Mouse (Mus musculus): ENCODE measurements at regions not wholly inside any gene's neighbourhood (a gene's known extent, or its start where the extent isn't known, plus 50 kb on each side); places are given as distances from the start of the nearest gene placed in this dataset.

DNA sequence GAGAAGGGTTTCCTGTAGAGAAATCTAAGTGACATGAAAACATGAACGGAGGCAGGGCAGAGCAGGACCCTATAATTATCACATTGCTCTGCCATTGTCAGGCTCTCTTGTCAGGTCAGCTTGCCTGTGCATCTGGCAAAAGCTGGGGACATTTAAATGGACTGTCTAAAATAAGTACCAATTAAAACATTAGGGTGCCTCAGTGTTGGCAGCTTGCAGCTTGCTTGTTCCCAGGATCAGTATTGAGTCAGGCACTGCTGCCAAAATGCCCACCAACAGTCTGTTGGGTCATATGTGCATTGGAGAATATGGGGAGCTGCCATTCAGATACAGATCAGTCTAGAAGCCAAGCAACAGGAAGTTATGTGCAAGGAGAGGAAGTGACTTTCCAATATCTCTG is 349.5 kb upstream of the B3gat1 start:
- DNase-seq = no peak

DNA sequence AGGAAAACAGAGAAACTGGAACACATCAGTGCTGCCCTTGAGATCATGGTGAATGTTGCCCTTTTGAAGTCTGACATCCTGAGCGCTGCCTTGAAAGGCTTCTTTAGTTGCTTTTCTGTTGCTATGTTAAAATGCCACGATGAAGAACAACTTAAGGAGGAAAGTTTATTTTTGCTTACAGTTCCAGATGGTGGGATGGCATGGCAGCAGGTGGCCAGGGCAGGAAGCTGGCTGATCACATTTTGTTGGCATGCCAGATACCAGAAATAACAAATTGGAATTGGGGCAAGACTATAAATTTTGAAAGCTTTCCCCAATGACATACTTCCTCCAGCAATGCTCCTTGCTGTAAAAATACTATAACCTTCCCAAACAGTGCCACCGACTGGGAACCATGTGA is 334.9 kb upstream of the B3gat1 start:
- no peak for DNase-seq

DNA sequence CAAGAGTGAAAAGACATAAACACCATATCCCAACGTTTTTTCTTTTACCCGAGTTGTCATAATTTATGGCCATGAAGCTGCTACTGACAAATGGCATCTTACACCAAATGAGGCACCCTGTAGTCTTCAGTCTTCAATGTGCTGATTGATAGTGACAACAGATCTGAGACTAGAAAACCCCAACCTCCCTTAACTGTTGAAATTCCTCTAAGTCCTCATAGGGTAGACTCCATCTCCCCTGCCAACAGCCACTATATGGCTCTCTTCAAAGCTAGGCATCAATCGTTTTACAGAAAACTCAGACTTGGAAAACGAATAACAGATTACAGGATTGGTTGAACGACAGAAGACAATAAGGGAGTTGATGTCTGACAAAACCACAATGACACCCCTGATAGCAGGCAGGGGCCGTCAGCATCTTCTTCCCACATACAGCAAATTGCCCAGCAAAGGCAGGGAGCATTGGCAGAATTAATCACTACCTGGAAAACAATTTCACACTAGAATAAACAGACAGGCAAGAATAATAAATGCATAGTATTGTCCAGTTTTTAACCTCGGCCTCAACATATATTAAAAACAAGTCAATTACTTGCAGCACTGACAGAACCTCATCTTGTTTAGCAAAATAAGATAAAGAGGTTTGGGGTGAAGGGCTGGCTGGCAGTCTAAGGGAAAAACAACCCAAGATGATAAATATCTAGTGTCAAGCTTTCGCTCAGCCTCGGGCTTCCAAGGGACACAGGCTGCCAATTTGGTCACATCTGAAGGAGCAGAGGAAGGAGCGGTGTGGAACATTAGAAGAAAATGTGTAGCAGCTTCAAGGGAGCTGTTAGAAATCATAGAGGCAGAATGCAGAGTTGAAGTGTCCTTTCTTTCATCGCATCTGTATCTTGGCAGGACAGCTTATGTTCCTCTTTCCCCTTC is 310.4 kb upstream of the B3gat1 start:
- DNase-seq = no peak

DNA sequence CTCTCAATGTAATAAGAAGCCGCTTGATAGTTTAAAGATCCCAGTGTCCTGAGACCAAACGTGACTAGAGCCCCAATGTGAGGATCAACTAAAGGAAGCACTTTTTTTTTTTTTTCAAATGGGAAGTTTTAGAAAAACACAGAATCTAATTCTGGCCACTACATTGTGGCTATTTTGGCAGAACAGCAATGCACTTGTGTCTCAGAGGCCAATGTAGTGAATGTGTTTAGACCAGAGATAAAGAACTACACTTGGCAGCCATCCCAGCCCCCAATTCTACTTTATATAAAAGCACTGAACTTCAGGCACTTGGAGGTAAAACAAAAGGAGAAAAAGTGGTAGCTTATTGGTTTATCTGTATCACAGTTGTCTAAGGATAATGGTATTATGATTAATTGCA is 298.0 kb upstream of the B3gat1 start:
- no peak for DNase-seq

DNA sequence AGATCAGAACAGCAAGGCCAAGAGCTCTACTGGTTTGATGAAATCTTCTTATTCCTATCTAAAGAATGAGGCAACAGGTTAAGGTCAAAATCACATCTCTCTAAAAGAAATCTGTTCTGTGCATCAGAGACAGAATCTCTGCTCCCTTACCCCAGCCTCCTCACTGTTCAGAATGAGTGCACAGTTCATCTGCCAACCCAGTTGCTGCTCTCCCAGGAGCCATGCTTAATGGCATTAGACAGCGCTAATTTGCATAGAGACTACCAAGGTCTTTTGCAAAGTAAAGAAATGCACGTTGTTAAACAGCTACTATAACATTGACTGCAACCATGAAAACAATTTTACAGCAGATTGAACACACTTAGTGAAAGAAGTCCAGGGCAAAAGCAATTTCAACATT is 296.3 kb upstream of the B3gat1 start:
- DNase-seq = no peak

DNA sequence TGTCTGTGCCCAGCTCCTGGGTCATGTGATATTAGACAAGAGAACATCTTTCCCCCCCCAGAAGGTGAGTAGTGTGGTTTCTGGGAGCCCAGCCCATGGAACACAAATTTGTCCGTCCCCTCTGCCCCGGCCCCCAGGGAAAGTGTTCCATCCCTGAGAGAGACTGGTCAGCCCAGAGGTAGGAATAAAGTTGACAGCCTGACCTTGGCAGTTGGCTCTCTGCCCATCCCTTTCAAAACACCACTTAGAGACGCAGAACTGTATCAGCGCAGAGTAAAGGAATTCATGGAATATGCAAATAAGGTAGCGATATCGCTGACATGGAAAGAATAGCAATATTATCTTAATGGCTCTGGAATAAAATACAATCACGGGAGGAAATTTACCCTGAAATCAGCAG is 279.6 kb upstream of the B3gat1 start:
- no peak for DNase-seq

DNA sequence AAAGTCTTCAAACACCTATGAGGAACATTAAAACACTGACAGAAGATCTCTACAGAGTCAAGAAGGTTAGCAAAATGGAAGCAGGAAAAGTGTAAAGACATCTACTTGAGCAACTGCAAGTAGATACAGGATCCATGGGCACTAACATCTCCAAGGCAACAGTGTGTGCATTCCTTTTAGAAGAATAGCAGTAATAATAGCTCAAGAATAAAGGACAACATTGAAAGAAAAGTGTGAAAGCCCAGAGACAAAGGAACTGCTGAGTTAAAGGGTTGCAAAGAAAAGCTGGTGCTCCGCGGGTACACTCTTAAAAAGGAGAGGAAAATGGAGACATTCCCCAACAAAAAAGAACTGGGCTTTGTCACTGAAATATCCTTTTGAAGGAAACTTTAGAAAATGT is 272.4 kb upstream of the B3gat1 start:
- DNase-seq = no peak

DNA sequence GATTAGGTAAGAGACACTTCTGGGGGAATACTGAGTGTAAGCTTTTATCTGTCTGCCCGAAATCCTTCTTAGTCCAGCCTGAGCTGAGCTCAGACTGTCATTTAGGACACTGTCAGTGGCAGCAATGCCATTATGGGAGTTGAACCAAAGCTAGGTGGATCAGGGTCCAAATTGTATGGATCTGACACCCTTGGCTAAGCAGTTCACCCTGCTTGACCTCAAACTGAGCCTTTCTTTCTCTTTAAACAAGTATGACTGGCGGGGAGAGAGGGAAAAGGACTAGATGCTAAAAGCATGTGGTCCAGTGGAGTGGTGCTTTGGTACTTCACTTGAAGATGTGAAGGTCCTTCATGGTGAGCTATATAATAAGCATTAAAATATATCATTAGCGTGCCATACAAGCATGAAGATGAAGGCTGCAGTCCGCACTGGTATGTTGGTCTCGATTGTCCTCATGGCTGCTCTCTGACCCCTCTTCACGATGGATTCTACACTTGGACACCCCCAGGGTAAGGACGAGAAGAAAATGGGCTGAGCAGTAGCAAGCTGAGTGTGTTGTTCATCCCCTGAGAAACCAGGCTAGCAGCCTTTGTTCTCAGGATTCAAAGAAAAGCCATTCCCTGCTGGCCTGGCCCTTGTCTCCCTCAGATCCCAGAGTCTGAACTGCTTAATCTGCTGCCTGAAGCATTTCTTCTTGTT is 262.7 kb upstream of the B3gat1 start:
- no peak for DNase-seq

DNA sequence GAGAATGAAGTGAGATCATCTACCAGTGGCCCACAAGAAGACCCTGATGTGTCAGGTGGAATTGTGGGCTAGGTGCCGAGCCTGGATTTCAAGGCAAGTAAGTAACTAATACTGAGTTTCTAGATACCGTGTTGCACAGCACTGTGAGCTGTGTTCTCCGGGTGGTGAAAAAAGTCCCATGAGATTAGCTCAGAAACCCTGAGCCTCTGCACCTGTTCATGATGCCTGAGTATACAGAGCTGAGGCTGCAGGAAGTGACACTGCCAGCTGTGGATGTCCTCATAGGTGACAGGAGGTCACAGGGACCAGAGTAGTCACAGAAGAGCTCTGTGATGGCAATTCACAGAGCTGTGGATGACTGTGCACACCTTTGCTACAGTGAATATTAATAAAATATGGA is 257.2 kb upstream of the B3gat1 start:
- DNase-seq = no peak

DNA sequence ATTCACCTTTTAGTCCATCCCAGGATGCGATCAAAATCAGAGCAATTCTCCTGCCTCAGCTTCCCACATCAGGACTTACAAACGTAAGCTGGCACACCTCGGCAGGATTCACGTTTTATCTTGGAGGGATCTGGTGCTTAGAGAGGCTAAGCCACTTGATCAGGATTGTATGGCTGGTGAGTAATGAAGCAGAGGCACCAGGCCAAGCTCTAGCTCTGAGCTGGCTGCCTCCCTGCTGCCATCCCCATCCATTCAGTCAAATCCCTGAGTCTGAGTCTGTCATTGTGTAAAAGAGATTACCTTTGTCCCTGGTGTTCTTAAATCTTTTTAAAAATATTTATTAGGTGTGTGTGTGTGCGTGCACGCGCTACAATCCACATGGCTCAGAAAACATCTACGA is 252.6 kb upstream of the B3gat1 start:
- DNase-seq = no peak

DNA sequence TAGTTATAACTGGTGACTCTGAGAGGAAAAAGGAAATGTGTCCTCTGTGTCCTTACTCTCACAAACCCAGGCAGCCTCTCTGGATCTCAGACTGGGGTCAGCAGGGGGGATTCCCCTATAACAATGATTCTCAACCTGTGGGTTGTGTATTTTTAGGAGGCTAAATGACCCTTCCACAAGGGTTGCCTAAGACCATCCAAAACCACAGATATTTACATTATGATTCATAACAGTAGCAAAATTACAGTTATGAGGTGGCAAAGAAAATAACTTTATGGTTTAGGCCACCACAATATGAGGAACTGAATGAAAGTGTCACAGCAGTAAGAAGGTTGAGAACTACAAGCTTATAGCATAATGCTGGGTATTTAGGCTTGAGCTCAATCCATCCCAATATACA is 251.6 kb upstream of the B3gat1 start:
- no peak for DNase-seq

DNA sequence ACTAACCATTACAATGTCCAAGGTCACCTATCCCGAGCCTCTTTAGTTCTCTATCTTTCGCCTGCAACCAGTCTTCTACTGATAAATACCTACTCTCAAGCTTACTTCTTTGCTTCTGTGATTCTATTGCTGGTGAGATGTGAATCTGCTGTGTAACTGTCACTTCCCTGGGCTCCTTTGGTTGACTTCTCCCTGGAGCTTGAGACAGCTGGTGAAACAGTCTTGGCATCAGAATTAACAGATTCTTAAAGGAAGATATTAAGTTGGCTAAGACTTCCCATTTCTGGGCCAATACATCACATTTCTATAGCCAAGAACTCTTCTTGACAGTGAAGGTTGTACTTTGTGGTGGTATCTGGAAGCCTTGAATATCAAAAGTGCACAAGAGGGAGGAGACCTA is 239.8 kb upstream of the B3gat1 start:
- no peak for DNase-seq

DNA sequence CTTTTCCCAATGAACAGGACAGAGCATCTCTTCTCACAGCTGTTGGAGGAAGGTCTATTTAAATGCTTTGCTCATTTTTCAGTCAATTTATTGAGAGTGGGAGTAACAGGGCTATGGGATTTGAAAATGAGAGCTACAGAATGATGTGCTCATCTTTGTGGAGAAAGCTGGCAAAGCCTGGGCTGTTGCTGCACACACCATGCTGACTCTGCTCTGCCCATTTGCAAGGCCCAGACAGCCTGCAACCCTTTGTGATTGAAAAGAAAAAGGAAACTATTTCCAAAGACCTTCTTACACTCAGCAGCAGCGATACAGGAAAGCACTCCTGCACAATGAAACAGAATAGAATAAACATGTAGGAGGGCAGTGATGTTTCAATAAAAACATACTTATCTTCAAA is 231.5 kb upstream of the B3gat1 start:
- DNase-seq = no peak

DNA sequence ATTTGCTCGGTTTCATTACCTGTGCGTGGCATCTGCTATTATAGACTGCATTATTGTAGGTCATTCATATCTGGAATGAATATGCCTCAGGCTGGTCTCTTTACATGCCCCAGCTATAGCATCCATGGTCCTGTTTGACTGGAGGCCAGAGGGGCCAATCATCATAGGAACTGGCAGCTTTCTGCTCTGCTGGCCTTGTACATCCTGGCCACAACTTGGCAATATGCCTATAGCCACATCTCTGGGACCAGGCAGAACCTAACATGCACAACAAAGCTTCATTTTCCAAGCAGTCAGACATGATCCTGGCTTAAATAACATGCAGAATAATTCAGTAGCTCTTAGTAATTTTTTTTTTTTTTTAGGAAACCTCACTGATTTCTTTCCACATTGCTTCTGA is 227.6 kb upstream of the B3gat1 start:
- no peak for DNase-seq

DNA sequence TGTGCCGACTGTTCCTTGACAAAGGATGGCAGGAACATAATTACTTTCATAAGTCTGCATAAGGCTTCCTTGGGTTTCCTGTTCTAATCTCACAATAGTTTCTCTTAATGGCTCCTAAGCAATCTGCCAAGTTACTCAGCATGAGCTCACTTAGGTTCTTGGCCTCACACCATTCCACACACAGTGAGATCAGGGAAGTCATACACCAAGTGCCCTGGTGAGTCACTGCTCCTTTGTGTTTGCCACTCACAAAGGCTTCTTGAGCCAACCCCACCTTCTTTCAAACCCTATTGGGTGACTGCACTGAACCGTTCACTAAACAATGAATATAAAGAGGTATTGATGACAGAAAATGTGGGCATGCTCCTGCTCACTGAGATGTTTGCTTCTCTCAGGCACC is 214.9 kb upstream of the B3gat1 start:
- DNase-seq = no peak

DNA sequence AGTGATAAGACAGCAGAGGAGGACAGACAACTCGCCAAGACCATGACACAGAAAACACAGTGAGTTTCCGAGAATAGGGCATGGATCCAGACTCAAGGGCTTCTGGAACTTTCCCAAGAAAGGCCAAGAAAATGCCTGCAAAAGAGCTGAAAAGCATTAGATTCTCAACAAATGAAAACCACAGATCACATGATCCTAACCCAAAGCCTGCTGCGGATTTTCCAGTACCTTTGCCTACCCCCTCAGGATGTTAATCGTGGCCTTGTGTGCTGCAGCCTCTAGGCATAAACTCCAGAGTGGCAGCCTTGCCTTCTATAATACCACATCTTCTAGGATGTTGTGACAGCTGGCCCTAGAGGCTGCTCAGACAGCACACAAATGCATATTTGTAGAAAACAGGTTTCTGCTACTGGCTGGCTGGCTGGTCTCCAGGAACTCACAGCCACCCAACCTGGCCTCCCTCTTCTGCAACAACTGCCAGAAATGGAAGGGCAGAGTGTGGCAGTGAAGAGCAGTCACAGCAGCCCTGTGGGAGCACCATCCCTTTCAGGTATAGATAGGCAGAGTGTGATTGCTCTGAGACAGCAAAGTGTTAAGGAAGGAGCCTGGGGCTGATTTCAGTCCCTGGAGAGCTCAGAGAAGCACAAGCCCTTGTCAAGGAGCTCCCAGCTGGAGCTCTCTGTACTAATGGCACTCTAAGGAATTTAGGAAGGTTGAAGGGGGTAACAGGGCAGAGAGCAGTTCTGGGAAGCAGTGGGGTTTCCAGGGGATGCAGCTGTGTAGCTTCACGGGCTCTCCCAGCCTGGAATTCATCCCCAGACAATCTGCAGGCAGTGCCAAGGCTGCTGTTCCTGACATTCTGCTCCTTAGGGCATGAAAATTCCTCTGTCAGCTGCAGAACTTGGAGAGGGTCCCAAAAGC is 213.7 kb upstream of the B3gat1 start:
- DNase-seq = peak; percentile 13 to 25

DNA sequence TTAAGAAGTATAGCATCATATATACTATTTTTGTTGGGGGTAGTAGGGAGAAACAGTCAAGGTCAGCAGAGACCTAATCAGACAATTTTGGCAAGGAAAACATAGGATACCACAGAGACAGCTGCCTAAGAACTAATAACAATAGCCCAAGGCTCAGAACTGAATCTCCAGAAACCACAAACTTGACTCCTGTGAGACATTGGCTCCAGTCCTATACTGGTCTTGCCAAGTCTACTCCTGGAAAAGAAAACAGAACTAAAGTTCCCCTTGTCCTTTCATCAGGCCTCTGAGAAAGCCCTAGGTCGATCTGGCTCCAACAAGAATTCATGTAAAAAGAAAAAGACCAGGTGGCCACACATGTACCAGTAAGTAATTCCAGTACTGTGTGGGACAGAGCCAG is 209.4 kb upstream of the B3gat1 start:
- no peak for DNase-seq

DNA sequence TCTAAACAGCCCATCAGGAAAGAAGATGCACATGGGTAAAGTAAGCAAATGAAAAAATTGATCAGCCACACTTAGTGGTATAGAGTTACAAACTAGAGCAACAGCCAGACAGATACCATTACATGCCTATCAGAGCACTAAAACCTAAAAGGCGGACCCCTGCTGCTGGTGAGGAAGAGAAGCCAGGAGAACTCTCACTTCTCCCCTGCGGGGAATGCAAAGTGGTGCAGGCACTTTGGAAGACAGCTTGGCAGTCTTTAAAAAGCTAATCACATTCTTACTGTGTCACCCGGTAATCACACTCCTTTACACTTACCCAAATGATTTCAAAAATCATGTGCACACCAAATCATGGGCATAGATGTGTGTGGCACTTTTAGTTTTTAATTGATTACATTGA is 204.8 kb upstream of the B3gat1 start:
- DNase-seq = no peak

DNA sequence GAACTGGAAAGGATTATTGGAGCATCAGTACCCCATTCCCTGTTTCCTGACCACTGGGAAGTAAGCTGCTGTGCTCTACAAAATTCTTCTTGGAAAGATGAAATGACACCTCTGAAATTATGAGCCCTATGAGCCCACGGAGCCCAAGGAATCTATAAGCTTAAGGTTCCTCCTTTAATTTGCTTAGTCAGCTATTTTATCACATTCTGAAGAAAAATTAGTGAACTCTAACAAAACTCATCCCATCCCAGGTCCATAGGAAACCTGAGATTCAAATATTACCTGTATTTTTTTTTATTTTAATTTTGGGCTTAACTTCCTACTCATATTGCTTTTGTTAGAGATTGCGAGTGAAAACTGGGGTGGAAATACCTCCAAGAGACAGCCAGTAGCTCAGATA is 194.5 kb upstream of the B3gat1 start:
- DNase-seq = no peak

DNA sequence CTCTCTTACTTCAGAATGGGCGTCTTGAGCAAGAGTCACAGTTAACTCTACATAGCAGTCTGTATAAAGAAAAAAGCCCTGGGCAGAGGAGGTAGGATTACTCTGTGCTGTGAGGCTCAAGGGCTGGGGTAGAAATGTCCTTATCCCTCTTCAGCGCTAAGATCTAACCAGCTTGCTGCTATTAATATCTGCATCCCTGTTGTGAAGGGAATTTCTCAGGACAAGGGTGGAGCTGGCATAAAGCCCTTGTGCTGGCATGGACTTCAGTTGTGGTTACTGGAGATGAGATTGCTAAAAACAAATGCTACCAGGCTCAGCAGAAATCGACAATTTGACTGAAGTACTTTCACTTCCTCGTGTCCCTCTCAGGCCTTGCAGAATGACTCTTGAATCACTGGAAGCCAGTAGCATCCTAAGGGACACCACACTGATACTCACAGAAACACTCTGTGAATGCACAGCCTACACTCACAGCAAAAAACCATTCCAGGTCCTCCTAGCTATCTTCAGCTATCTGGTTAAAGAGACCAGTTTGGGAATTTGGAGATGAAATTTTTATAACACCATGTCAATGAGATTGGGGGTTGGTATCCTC is 185.1 kb upstream of the B3gat1 start:
- DNase-seq = peak; percentile 75 to 83

DNA sequence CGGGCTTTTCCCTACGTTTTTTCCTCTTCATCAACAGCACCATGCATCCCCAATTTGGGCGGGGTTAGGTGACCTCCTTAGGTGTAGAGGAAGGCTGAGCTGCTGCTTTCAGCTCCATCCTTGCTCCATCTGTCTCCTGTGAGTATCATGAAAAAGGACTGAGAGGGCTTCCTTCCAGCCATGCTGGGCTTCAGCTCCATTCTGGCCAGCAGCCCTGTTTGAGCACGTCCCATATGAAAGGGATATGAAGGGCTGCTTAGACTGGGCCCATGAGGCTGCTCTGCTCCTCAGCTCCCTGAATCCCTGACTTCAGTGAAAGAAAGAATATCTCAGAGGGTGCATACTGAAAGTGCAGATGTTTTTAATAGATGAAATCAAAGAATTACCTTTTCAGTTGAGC is 184.4 kb upstream of the B3gat1 start:
- peak; percentile 73 to 76 for DNase-seq

DNA sequence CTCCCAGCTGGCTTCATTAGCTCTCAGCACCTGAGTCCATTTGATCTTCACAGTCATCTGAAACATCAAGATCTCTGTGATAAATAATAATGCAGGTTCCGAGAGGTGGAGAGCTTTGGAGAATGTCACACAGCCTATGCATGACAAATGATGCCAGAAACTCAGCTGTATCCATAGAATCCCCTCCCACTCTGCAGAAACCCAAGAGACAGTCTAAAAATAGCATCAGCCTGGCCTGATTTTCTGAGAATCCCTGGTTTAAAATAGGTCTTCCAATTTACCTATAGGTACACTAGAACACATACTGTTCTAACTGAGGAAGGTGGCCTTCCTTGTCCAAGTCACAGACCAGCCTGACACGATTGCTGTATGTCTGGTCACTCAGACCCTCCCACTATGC is 184.0 kb upstream of the B3gat1 start:
- DNase-seq = no peak

DNA sequence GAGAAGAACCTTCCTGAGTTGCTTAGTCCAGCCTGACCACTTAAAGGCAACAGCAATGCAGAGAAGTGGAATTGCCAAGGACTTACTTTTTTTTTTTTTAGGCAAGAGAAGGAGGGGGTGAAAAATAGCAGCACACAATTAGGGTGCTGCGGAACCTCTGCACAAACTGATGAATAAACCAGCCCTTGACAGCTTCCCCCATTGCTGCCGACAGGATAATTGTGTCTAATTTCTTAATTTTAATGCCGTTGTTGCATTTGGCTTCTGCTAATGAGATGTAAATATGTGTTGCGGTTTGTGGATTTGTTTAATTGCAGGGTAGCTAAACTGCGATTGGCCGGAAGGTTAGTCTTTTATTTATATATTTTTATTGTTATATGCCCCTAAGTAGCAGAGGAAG is 157.5 kb upstream of the B3gat1 start:
- DNase-seq = no peak

Data from cerebellum, postnatal 36 days (tissue).